Mouse (Mus musculus) lung, embryonic 16.5 days (tissue): ENCODE data around the gene Epn1. TPM values are rescaled to one million over a fixed set of nuclear protein-coding genes. Genes with fewer than 3 reads are reported as not detected.
A peak's percentile ranks its signal among the peaks of the same experiment; 100 is the strongest.

Experiments
- ATAC-seq: fragments of 200-750 bp; cut with Nextera tagmentation; 2 replicates; pipeline ENCODE4 v1.8.0; 2017; ENCODE audit warnings: low read depth, mild to moderate bottlenecking, moderate library complexity
- H3K27ac ChIP-seq: fragments of 300-500 bp; sonication (generic); 2 replicates; pipeline ENCODE4 v1.5.1; 2014; ENCODE audit warnings: mild to moderate bottlenecking, control low read depth, low read length
- H3K27me3 ChIP-seq: fragments of 300-500 bp; sonication (generic); 2 replicates; pipeline ENCODE4 v1.6.1; 2014; ENCODE audit warnings: low read depth, low read length, mixed read lengths; ENCODE audit not compliant: control insufficient read depth, insufficient read depth
- H3K36me3 ChIP-seq: fragments of 300-500 bp; sonication (generic); 2 replicates; pipeline ENCODE4 v1.6.1; 2014; ENCODE audit warnings: low read length; ENCODE audit not compliant: control insufficient read depth, insufficient read depth
- H3K4me1 ChIP-seq: fragments of 300-500 bp; sonication (generic); replicated peaks from 2 replicates; pipeline ENCODE4 v1.6.1; 2014; ENCODE audit warnings: low read length, mixed read lengths; ENCODE audit not compliant: control insufficient read depth, insufficient read depth
- H3K4me2 ChIP-seq: fragments of 300-500 bp; sonication (generic); 2 replicates; pipeline ENCODE4 v1.6.1; 2014; ENCODE audit warnings: low read depth, low read length, control low read depth
- H3K4me3 ChIP-seq: fragments of 300-500 bp; sonication (generic); 2 replicates; pipeline ENCODE4 v1.5.1; 2014; ENCODE audit warnings: mild to moderate bottlenecking, low read length, control low read depth
- H3K9ac ChIP-seq: fragments of 300-500 bp; sonication (generic); 2 replicates; pipeline ENCODE4 v1.6.1; 2014; ENCODE audit warnings: low read length, control low read depth
- H3K9me3 ChIP-seq: fragments of 300-500 bp; sonication (generic); 2 replicates; pipeline ENCODE4 v1.6.1; 2016; ENCODE audit warnings: low read length; ENCODE audit not compliant: control insufficient read depth
- WGBS: fragments of 180-500 bp; shearing (Covaris S2); extraction: QIAGEN DNeasy Blood & Tissue Kit; methylation state at CpG from one replicate; pipeline ENCODE4 v1.1.7; 2014; 5-methylcytosine and 5-hydroxymethylcytosine counted together
- polyA plus RNA-seq: library from polyadenylated mRNA; unstranded; fragments of >200 nt; fragmentation: Nextera tagmentation; extraction: Ambion mirVana; gene quantifications from 2 replicates; pipeline ENCODE4 v1.2.1, GENCODE M21; 2015

Gene Epn1
- polyA plus RNA-seq, 1 experiment from 2014 or later = 53.8 TPM

DNA sequence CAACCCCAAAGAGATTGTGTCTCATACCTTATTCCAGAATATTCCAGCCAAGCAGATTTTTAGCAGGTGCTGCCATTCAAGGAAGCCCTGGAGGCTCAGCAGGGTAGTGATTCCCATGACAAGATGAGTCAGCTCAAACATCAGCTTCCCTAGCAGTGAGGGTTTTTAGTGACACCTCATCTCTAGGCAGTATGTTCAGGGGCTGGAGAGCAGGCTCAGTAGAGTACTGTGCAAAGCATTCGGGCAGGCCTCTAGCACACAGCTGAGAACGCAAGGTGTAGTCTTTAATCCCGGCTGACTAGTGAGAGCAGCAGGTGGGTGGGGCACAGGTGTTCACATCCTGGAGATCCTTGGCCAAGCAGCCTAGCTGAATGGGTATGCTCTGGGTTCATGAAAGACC lies 19.8 kb downstream of the Epn1 start:
- 74% methylated on average over 3 of the region's 3 CpGs for WGBS
- H3K27ac ChIP-seq = no peak overlapping the region

DNA sequence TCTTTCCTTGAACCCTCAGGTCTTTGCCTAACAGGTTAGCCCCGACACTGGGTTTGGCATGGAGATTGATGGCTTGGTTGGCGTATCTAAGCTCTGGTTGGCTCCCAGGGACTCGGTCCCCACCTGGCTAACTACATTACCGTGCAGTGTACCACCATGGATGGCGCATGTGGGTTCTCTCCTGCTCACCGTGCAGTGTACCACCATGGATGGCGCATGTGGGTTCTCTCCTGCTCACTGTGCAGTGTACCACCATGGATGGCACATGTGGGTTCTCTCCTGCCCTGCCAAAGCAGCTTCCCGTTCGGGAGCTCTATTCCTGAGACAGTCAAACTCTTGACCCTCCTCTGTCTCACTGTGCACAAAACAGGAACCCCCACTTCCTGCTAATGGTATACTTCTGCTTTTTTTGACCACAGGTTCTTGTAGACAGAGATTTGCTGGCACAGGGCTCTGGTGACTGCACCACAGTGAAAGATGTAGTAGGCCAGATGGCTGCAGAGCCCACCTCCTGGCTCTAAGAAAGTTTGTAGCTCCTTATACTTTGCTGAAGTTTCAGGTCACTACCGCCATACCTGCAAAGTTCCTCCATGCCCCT lies 21.1 kb downstream of the Epn1 start:
- H3K27me3 ChIP-seq = no peaks in the 10 kb centered on the region
- H3K27ac ChIP-seq = no peak overlapping the region
- H3K9ac ChIP-seq = no peak overlapping the region
- no peaks in the 10 kb centered on the region for H3K4me1 ChIP-seq
- H3K36me3 ChIP-seq = peaks cover 18% of the 10 kb centered on the region
- WGBS = 83% methylated on average over 10 of the region's 10 CpGs
- H3K4me3 ChIP-seq = no peak overlapping the region
- H3K4me2 ChIP-seq = no peak overlapping the region
- H3K9me3 ChIP-seq = no peaks in the 10 kb centered on the region
- peak; percentile 48 for ATAC-seq

More for the DNA sequence above, 19.8 kb downstream of the Epn1 start:
- ATAC-seq = no peak
- H3K4me2 ChIP-seq = no peak overlapping the region
- H3K9ac ChIP-seq = no peak overlapping the region
- H3K27me3 ChIP-seq = no peaks in the 10 kb centered on the region
- no peaks in the 10 kb centered on the region for H3K4me1 ChIP-seq
- no peak overlapping the region for H3K4me3 ChIP-seq
- H3K36me3 ChIP-seq = peaks cover 31% of the 10 kb centered on the region
- H3K9me3 ChIP-seq = no peaks in the 10 kb centered on the region

DNA sequence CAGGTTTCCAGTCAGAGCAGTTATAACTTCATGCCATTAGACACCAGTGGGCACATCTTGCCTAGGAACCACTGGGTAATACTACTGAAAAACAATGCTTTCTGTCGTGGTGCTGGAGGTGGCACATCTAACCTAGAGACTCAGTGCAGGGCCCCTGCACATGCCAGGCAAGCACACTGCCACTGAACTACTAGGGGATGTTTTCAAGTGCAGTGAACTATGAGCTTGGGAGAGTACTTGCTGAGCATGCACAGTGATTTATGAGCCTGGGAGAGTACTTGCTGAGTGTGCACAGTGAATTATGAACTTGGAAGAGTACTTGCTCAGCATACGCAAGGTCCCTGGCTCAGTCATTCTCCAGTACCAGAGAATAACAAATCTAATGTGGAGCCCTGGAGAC lies 22.5 kb downstream of the Epn1 start:
- no peak for ATAC-seq
- 82% methylated on average over 2 of the region's 2 CpGs for WGBS
- H3K9ac ChIP-seq = no peak overlapping the region
- peaks cover 13% of the 10 kb centered on the region for H3K36me3 ChIP-seq
- H3K4me3 ChIP-seq = no peak overlapping the region
- H3K27ac ChIP-seq = no peak overlapping the region
- H3K4me1 ChIP-seq = no peaks in the 10 kb centered on the region
- H3K4me2 ChIP-seq = no peak overlapping the region
- no peaks in the 10 kb centered on the region for H3K27me3 ChIP-seq
- no peaks in the 10 kb centered on the region for H3K9me3 ChIP-seq

DNA sequence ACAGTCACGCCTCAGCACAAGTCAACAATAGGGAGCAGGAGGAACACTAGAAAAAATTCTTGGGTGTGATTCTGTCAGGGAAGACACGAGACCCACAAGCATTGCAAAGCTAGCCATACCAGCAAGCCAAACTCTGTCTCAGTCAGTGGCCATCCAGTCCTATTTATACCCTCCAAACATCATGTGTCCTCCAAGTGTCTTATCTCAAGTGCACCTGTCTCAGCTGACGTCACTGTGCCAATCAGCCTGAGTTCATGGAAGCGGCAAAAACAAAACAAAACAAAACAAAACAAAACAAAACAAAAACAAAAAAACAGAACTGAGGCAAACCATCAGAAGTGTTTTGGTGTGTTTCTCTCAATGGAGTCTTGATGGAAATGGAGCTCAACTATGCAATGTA lies 28.2 kb downstream of the Epn1 start:
- no peaks in the 10 kb centered on the region for H3K27me3 ChIP-seq
- H3K9ac ChIP-seq = no peak overlapping the region
- WGBS = 67% methylated on average over 4 of the region's 4 CpGs
- no peaks in the 10 kb centered on the region for H3K9me3 ChIP-seq
- H3K36me3 ChIP-seq = no peaks in the 10 kb centered on the region
- no peaks in the 10 kb centered on the region for H3K4me1 ChIP-seq
- H3K4me2 ChIP-seq = no peak overlapping the region
- ATAC-seq = no peak
- no peak overlapping the region for H3K27ac ChIP-seq
- no peak overlapping the region for H3K4me3 ChIP-seq

GRCm38 (mm10) chr7:5109301-5109700 lies 29.3 kb downstream of the Epn1 start:
- Histone ChIP-seq H3K36me3 (no peaks in the 10 kb centered on the region), H3K27me3 (no peaks in the 10 kb centered on the region), H3K4me2 (no peak overlapping the region), H3K9ac (no peak overlapping the region), H3K27ac (no peak overlapping the region), H3K9me3 (no peaks in the 10 kb centered on the region), H3K4me3 (no peak overlapping the region), H3K4me1 (no peaks in the 10 kb centered on the region)
- 81% methylated on average over 8 of the region's 8 CpGs for WGBS
- ATAC-seq = no peak

- WGBS = 21% methylated on average over 3 of the region's 3 CpGs
- no peak overlapping the region for H3K27ac ChIP-seq
- peak; percentile 68 for ATAC-seq
- no peaks in the 10 kb centered on the region for H3K4me1 ChIP-seq
- no peaks in the 10 kb centered on the region for H3K9me3 ChIP-seq
- no peaks in the 10 kb centered on the region for H3K27me3 ChIP-seq
- H3K9ac ChIP-seq = no peak overlapping the region
- H3K36me3 ChIP-seq = no peaks in the 10 kb centered on the region
- H3K4me3 ChIP-seq = no peak overlapping the region
- H3K4me2 ChIP-seq = no peak overlapping the region
Observed at GRCm38 (mm10) chr7:5112701-5113100, 32.7 kb downstream of the Epn1 start.

GRCm38 (mm10) chr7:5116850-5117249 lies 36.8 kb downstream of the Epn1 start, which contains the start of gene Rfpl4:
TSS of gene Rfpl4 (minus strand) at chr7:5116950.
- H3K27ac ChIP-seq = no peak within 1 kb of the TSS
- H3K36me3 ChIP-seq = no peaks in the 10 kb centered on the region
- H3K4me1 ChIP-seq = no peaks in the 10 kb centered on the region
- H3K4me3 ChIP-seq = no peak within 1 kb of the TSS
- H3K4me2 ChIP-seq = no peak within 1 kb of the TSS
- ATAC-seq = no peak
- WGBS = 83% methylated on average over 3 of the region's 3 CpGs
- H3K9me3 ChIP-seq = no peaks in the 10 kb centered on the region
- H3K27me3 ChIP-seq = no peaks in the 10 kb centered on the region
- no peak within 1 kb of the TSS for H3K9ac ChIP-seq

- Histone ChIP-seq H3K27me3 (no peaks in the 10 kb centered on the region), H3K4me2 (0 out of 2 replicates have a peak overlapping the region, but pooled peaks have one; percentile 68), H3K36me3 (no peaks in the 10 kb centered on the region), H3K9ac (no peak overlapping the region), H3K9me3 (no peaks in the 10 kb centered on the region), H3K27ac (no peak overlapping the region), H3K4me1 (0 out of 2 replicates have a peak, but pooled peaks cover 2% of the 10 kb centered on the region), H3K4me3 (no peak overlapping the region)
- WGBS = 84% methylated on average over 8 of the region's 8 CpGs
- ATAC-seq = no peak
Observed at GRCm38 (mm10) chr7:5125078-5125477, 45.0 kb downstream of the Epn1 start.

DNA sequence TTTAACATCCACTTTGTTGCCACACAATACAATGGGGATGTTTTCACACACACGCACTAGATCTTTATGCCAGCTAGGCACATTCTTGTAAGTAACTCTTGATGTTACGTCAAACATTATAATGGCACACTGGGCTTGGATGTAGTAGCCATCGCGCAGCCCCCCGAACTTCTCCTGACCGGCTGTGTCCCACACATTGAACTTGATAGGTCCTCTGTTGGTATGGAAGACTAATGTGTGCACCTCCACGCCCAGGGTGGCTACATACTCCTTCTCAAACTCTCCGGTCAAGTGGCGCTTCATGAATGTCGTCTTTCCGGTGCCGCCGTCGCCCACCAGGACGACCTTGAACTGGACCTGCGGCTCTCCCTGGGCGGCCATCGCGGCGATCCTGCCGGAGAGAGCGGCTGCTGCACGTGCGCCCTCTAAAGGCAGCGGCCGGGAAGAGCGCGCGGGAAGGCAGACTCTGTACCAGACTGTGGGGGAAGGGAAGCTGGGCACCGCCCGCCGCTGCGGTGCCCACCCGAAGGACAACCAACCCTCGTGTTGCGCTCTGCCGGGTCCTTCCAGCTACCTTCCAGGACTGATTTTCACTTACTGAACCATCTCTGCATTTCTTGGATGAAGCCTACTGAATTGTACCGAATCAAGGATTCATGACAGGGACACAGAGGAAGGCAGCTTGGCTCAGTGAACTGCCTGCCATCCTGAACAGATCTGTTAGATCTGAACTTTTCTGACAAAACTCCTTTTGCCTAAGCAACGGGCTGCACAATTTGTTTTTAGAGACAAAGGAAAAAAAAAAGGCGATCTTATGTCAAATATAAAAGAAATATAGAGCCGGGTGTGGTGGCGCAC lies 45.7 kb downstream of the Epn1 start, which contains the start of gene Rasl2-9:
Rasl2-9 (minus strand) TSS at position 402 of the 858 bp plus-strand sequence.
- WGBS = 17% methylated on average over 42 of the region's 42 CpGs
- no peak within 1 kb of the TSS for H3K27ac ChIP-seq
- H3K36me3 ChIP-seq = no peaks in the 10 kb centered on the region
- H3K4me1 ChIP-seq = 0 out of 2 replicates have a peak, but pooled peaks cover 2% of the 10 kb centered on the region
- no peaks in the 10 kb centered on the region for H3K9me3 ChIP-seq
- peak within 1 kb of the TSS; percentile 57 for H3K9ac ChIP-seq
- no peaks in the 10 kb centered on the region for H3K27me3 ChIP-seq
- peak within 1 kb of the TSS; percentile 68 for H3K4me2 ChIP-seq
- peak; percentile 90 for ATAC-seq
- peak within 1 kb of the TSS; percentile 43 for H3K4me3 ChIP-seq
